Mouse (Mus musculus) liver, postnatal 0 days (tissue): ENCODE data around the gene Anxa3. TPM values are rescaled to one million over a fixed set of nuclear protein-coding genes. Genes with fewer than 3 reads are reported as not detected.

Experiments used
- ATAC-seq: fragments of 200-750 bp; cut with Nextera tagmentation; 2 replicates; pipeline ENCODE4 v1.8.0; 2017; ENCODE audit warnings: mild to moderate bottlenecking, moderate library complexity
- DNase-seq: peaks from one replicate; pipeline ENCODE4 v3.0.0-alpha.2; 2016
- H3K27ac ChIP-seq: fragments of 300-500 bp; sonication (generic); 2 replicates; pipeline ENCODE4 v1.5.1; 2014; ENCODE audit warnings: antibody characterized with exemption, moderate library complexity, mild to moderate bottlenecking, low read depth
- H3K27me3 ChIP-seq: fragments of 300-500 bp; sonication (generic); 2 replicates; pipeline ENCODE4 v1.6.1; 2014; ENCODE audit warnings: low read length, control low read depth, mixed read lengths; ENCODE audit not compliant: insufficient read depth
- H3K36me3 ChIP-seq: fragments of 300-500 bp; sonication (generic); replicated peaks from 2 replicates; pipeline ENCODE4 v1.6.1; 2014; ENCODE audit warnings: mild to moderate bottlenecking, control low read depth, low read length, moderate library complexity, mixed read lengths; ENCODE audit not compliant: insufficient read depth
- H3K4me1 ChIP-seq: fragments of 300-500 bp; sonication (generic); 2 replicates; pipeline ENCODE4 v1.6.1; 2014; ENCODE audit warnings: antibody characterized with exemption, mild to moderate bottlenecking, control low read depth; ENCODE audit not compliant: insufficient read depth
- H3K4me2 ChIP-seq: fragments of 300-500 bp; sonication (generic); 2 replicates; pipeline ENCODE4 v1.6.1; 2014; ENCODE audit warnings: low read depth, mild to moderate bottlenecking, low read length, moderate library complexity, mixed read lengths
- H3K4me3 ChIP-seq: fragments of 300-500 bp; sonication (generic); 2 replicates; pipeline ENCODE4 v1.5.1; 2014; ENCODE audit warnings: low read depth, low read length
- H3K9ac ChIP-seq: fragments of 300-500 bp; sonication (generic); replicated peaks from 2 replicates; pipeline ENCODE4 v1.6.1; 2014; ENCODE audit warnings: mild to moderate bottlenecking, moderate library complexity
- H3K9me3 ChIP-seq: fragments of 300-500 bp; sonication (generic); 2 replicates; pipeline ENCODE4 v1.6.1; 2016; ENCODE audit warnings: mild to moderate bottlenecking, control low read depth, low read length, mixed read lengths
- CTCF ChIP-seq: sonication (generic); IDR thresholded peaks from 2 replicates; pipeline ENCODE4 v1.5.1; 2016; ENCODE audit warnings: antibody characterized with exemption, low read depth
- EP300 ChIP-seq: IDR thresholded peaks from 2 replicates; pipeline ENCODE4 v1.6.1; 2016; ENCODE audit warnings: antibody characterized with exemption, low read depth, mild to moderate bottlenecking
- WGBS: fragments of 180-500 bp; shearing (Covaris S2); extraction: QIAGEN DNeasy Blood & Tissue Kit; methylation state at CpG from one replicate; pipeline ENCODE4 v1.1.7; 2014; ENCODE audit not compliant: insufficient replicate concordance; 5-methylcytosine and 5-hydroxymethylcytosine counted together
- polyA plus RNA-seq: library from polyadenylated mRNA; unstranded; fragments of >200 nt; fragmentation: Nextera tagmentation; extraction: Ambion mirVana; gene quantifications from 2 replicates; pipeline ENCODE4 v1.2.1, GENCODE M21; 2015

Anxa3 gene
- polyA plus RNA-seq, 1 experiment from 2014 or later = 21.8 TPM

DNA sequence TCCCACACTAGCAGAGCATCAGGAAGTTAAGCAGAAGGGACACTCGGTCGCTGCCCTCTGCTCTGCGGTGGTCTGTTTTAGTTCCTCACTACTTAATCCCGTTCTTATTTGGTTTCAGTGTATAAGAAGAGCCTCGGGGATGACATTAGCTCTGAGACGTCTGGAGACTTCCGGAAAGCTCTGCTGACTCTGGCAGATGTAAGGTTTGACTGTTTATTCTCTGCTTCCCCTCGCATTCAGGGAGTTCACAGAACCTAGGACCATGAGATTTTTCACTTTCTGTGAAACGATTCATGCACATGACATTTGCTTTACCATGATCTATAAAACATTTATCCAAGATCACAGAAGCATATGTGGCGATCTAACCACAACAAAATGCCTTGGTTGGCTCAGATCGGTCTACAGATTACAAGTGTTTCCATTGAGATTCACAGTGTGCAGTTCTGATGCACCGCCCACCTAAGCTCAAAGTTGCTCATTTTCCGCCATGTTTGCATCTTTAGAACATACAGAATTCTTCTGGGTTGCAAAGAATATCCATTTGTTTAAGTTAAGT is 31.7 kb downstream of the Anxa3 start:
- DNase-seq = no peak

DNA sequence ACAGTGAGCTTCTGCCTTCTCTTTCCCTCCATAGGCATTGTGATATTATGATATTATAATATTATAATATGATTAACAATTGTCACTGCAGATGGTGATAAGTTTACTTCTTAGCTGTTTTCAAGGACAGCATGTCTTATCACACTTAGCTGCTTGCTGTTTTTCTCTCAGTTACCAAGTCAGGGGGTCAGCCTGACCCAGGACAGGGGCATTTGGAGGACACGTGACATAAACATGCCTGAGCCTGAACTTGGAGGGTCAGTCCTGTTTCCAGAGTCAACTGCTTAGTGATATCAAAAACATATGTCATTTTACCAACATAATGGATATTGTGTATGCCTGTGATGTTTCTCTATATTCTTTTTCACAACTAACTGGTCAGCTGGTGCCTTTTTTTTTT is 34.0 kb downstream of the Anxa3 start:
- H3K4me3 ChIP-seq = no peak overlapping the region
- no peaks in the 10 kb centered on the region for H3K4me1 ChIP-seq
- H3K4me2 ChIP-seq = no peak overlapping the region
- H3K36me3 ChIP-seq = no peaks in the 10 kb centered on the region
- H3K9ac ChIP-seq = no peak overlapping the region
- no peak overlapping the region for H3K27ac ChIP-seq
- no peaks in the 10 kb centered on the region for H3K9me3 ChIP-seq
- DNase-seq (no peak), ATAC-seq (no peak)
- TF ChIP-seq CTCF = no peak
- TF ChIP-seq EP300 = no peak
- 63% methylated on average over 1 of the region's 1 CpGs for WGBS
- H3K27me3 ChIP-seq = no peaks in the 10 kb centered on the region

More for the DNA sequence above, 31.7 kb downstream of the Anxa3 start:
- TF ChIP-seq CTCF (no peak), EP300 (no peak)
- no peak overlapping the region for H3K27ac ChIP-seq
- H3K4me2 ChIP-seq = no peak overlapping the region
- no peak overlapping the region for H3K9ac ChIP-seq
- H3K4me3 ChIP-seq = no peak overlapping the region
- 76% methylated on average over 13 of the region's 13 CpGs for WGBS
- H3K4me1 ChIP-seq = no peaks in the 10 kb centered on the region
- ATAC-seq = no peak
- no peaks in the 10 kb centered on the region for H3K27me3 ChIP-seq
- peaks cover 3% of the 10 kb centered on the region; the same call in 1 of the 2 replicates for H3K36me3 ChIP-seq
- H3K9me3 ChIP-seq = no peaks in the 10 kb centered on the region

DNA sequence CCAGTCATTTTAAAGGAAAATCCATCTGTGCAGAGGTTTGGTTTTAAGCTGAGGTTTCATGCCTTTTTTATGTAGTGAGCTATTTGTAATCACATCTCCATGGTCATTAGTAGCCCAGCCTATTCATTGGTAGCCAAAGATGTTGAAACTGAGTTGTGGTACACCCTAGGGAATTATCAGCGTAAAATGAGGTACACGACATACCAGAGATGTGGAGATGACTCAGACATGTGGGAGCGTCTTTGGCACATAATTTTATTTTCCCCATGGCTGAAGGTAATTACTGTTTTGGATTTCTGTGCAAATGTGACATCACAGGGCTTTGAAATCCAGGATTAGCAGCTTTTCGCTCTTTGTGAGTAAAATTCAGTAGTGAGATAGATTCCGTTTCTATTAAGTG is 41.2 kb downstream of the Anxa3 start:
- Histone ChIP-seq H3K27ac (no peak overlapping the region), H3K36me3 (0 out of 2 replicates have a peak, but pooled peaks cover 2% of the 10 kb centered on the region), H3K4me1 (no peaks in the 10 kb centered on the region), H3K9me3 (no peaks in the 10 kb centered on the region), H3K4me3 (no peak overlapping the region), H3K4me2 (no peak overlapping the region), H3K9ac (no peak overlapping the region), H3K27me3 (no peaks in the 10 kb centered on the region)
- 81% methylated on average over 5 of the region's 5 CpGs for whole genome bisulfite sequencing
- DNase-seq (no peak), ATAC-seq (no peak)
- TF ChIP-seq CTCF (no peak), EP300 (no peak)

DNA sequence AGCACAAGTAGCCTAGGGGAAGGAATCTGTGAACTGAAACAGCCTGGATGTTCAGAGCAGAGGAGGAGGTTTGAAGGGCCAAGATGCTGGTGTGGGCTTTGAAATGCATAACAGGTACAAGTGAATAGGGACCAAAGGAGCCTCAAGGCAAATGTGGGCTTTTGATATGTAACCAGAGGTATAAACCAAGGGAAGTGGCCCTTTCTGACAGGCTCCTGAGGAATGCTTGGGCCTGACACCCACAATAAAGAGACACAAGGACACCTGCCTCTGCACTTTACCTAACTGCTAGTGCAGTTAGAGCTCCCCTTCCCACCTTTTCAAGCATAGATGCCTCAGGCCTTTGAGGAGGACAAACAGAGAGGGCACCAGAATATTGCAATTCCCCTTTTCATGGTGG is 54.8 kb downstream of the Anxa3 start:
- ATAC-seq = no peak
- no peak overlapping the region for H3K9ac ChIP-seq
- TF ChIP-seq EP300 = no peak
- no peak for TF ChIP-seq CTCF

DNA sequence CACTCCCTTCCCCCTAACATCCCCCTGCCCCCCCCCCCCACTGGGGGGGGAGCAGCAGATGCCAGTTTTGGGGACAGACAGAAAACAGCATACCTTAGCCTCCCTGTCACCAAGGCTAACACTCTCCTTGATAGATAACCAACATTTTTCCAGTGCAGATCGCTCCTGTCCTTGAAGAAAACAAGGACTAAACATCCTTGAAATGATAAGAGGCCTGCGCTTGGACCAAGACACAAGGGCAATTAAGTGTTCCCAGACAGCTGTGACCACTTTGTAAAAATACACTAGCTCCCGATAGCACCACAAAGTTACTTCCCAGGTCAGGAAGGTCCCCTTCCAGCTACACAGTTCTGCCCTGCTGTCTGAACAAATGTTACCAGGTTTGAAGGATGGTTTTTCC is 55.2 kb downstream of the Anxa3 start:
- Histone ChIP-seq H3K9me3 (no peaks in the 10 kb centered on the region), H3K4me1 (no peaks in the 10 kb centered on the region), H3K36me3 (no peaks in the 10 kb centered on the region), H3K9ac (no peak overlapping the region), H3K27ac (no peak overlapping the region), H3K4me3 (no peak overlapping the region), H3K27me3 (no peaks in the 10 kb centered on the region), H3K4me2 (no peak overlapping the region)
- TF ChIP-seq EP300 (no peak), CTCF (no peak)
- 74% methylated on average over 3 of the region's 3 CpGs for WGBS
- DNase-seq (no peak), ATAC-seq (no peak)

More for the DNA sequence above, 54.8 kb downstream of the Anxa3 start:
- H3K9me3 ChIP-seq = no peaks in the 10 kb centered on the region
- H3K36me3 ChIP-seq = no peaks in the 10 kb centered on the region
- no peak overlapping the region for H3K4me2 ChIP-seq
- H3K27me3 ChIP-seq = no peaks in the 10 kb centered on the region
- no peak for DNase-seq
- no peaks in the 10 kb centered on the region for H3K4me1 ChIP-seq
- H3K4me3 ChIP-seq = no peak overlapping the region
- no peak overlapping the region for H3K27ac ChIP-seq

DNA sequence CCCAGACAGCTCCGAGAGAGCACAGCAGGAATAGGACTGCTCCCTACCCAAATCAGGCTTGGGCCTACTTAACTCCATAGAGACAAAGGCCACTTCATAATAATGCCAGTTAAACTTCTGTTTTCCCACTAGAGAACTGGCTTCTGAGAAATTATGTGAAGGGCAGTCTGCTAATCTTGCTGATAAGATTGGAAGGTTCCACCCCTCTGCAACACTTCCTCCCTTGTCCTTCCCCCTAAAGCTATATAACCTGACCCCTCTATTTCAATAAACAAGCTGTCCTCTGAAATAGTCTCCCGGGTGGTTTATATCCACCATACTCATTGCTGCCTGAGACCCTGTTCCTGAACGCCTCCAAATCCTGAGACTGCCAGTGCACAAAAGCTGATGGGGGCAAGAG is 56.1 kb downstream of the Anxa3 start:
- 45% methylated on average over 3 of the region's 3 CpGs for whole genome bisulfite sequencing
- Histone ChIP-seq H3K4me2 (no peak overlapping the region), H3K4me1 (no peaks in the 10 kb centered on the region), H3K4me3 (no peak overlapping the region), H3K9me3 (no peaks in the 10 kb centered on the region), H3K27ac (no peak overlapping the region), H3K36me3 (no peaks in the 10 kb centered on the region), H3K27me3 (no peaks in the 10 kb centered on the region), H3K9ac (no peak overlapping the region)
- DNase-seq (no peak), ATAC-seq (no peak)
- TF ChIP-seq EP300 (no peak), CTCF (no peak)

DNA sequence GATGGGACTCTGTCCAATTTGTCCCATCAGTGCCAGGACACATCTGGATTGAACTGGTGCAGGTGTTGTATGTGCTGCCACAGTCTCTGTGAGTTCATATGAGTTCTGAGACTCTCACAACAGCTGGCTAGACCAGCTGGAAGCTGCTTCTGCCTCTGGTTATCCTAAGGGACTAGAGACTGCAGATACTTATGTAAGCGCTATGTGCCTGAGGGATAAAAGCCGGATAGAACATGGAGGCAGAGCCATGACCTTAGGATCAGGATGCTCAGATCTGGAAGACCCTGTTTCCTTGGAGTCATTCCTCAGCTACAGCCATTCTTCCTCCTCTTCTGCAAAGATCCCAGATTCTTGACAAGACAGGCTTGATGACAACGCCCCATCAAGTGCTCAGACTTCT is 60.3 kb downstream of the Anxa3 start:
- Histone ChIP-seq H3K9ac (no peak overlapping the region), H3K27ac (no peak overlapping the region), H3K4me1 (no peaks in the 10 kb centered on the region), H3K9me3 (no peaks in the 10 kb centered on the region), H3K36me3 (no peaks in the 10 kb centered on the region), H3K4me2 (no peak overlapping the region), H3K27me3 (no peaks in the 10 kb centered on the region), H3K4me3 (no peak overlapping the region)
- no peak for TF ChIP-seq EP300
- no peak for TF ChIP-seq CTCF
- 81% methylated on average over 3 of the region's 3 CpGs for WGBS
- no peak for DNase-seq
- ATAC-seq = no peak
